Mouse (Mus musculus) limb, embryonic 14.5 days (tissue): ENCODE measurements around the gene Pyroxd1. TPM values are rescaled to one million over a fixed set of nuclear protein-coding genes. Genes with fewer than 3 reads are reported as not detected.

Source experiments
- ATAC-seq: fragments of 200-750 bp; cut with Nextera tagmentation; 2 replicates; pipeline ENCODE4 v1.8.0; 2017; ENCODE audit warnings: low read depth, moderate number of reproducible peaks, moderate TSS enrichment; ENCODE audit not compliant: low FRiP score
- DNase-seq: peaks from one replicate; pipeline ENCODE4 v3.0.0-alpha.2; 2015; ENCODE audit warnings: low spot score
- H3K27ac ChIP-seq: fragments of 300-500 bp; sonication (generic); replicated peaks from 2 replicates; pipeline ENCODE4 v1.5.1; 2014; ENCODE audit warnings: low read depth, mild to moderate bottlenecking, low read length, moderate library complexity, mixed read lengths
- H3K27me3 ChIP-seq: fragments of 300-500 bp; sonication (generic); 2 replicates; pipeline ENCODE4 v1.6.1; 2014; ENCODE audit warnings: low read length, mixed read lengths; ENCODE audit not compliant: control insufficient read depth, insufficient read depth
- H3K36me3 ChIP-seq: fragments of 300-500 bp; sonication (generic); 2 replicates; pipeline ENCODE4 v1.6.1; 2014; ENCODE audit warnings: mild to moderate bottlenecking, low read length, moderate library complexity, mixed read lengths; ENCODE audit not compliant: control insufficient read depth, insufficient read depth
- H3K4me1 ChIP-seq: fragments of 300-500 bp; sonication (generic); 2 replicates; pipeline ENCODE4 v1.6.1; 2014; ENCODE audit warnings: antibody characterized with exemption, low read length, mixed read lengths; ENCODE audit not compliant: control insufficient read depth, insufficient read depth
- H3K4me2 ChIP-seq: fragments of 300-500 bp; sonication (generic); replicated peaks from 2 replicates; pipeline ENCODE4 v1.6.1; 2014; ENCODE audit warnings: low read depth, mild to moderate bottlenecking, low read length, moderate library complexity; ENCODE audit not compliant: severe bottlenecking
- H3K4me3 ChIP-seq: fragments of 300-500 bp; sonication (generic); replicated peaks from 2 replicates; pipeline ENCODE4 v1.5.1; 2014; ENCODE audit warnings: low read length
- H3K9ac ChIP-seq: fragments of 300-500 bp; sonication (generic); 2 replicates; pipeline ENCODE4 v1.6.1; 2014; ENCODE audit warnings: mild to moderate bottlenecking, low read depth, low read length, moderate library complexity; ENCODE audit not compliant: severe bottlenecking
- H3K9me3 ChIP-seq: fragments of 300-500 bp; sonication (generic); 2 replicates; pipeline ENCODE4 v1.6.1; 2016; ENCODE audit warnings: low read length; ENCODE audit not compliant: control insufficient read depth
- POLR2A ChIP-seq: fragments of 200-500 bp; IDR thresholded peaks from 2 replicates; pipeline ENCODE4 v1.8.0; 2012; ENCODE audit warnings: inconsistent platforms, mild to moderate bottlenecking, moderate library complexity, borderline replicate concordance; ENCODE audit not compliant: insufficient read depth, insufficient read length; ENCODE audit errors: extremely low read depth
- WGBS: fragments of 180-500 bp; shearing (Covaris S2); extraction: QIAGEN DNeasy Blood & Tissue Kit; methylation state at CpG from one replicate; pipeline ENCODE4 v1.1.7; 2014; 5-methylcytosine and 5-hydroxymethylcytosine counted together
- polyA plus RNA-seq, 2 experiments: library from polyadenylated mRNA; depleted of rRNA in 1 of 2; stranded (reverse) in 1 of 2; unstranded in 1 of 2; fragments of >200 nt; fragmentation: Nextera tagmentation in 1 of 2; extraction: Ambion mirVana in 1 of 2; gene quantifications; 2 replicates each; pipeline versions ENCODE4 v1.2.1 to v1.2.3; 2012 to 2014

Pyroxd1 gene
- polyA plus RNA-seq (2012; rRNA removed): 8.0 and 9.7 TPM in 2 replicates
- polyA plus RNA-seq (2014; fragmentation: Nextera tagmentation; extraction: Ambion mirVana): 15.1 and 15.7 TPM in 2 replicates

DNA sequence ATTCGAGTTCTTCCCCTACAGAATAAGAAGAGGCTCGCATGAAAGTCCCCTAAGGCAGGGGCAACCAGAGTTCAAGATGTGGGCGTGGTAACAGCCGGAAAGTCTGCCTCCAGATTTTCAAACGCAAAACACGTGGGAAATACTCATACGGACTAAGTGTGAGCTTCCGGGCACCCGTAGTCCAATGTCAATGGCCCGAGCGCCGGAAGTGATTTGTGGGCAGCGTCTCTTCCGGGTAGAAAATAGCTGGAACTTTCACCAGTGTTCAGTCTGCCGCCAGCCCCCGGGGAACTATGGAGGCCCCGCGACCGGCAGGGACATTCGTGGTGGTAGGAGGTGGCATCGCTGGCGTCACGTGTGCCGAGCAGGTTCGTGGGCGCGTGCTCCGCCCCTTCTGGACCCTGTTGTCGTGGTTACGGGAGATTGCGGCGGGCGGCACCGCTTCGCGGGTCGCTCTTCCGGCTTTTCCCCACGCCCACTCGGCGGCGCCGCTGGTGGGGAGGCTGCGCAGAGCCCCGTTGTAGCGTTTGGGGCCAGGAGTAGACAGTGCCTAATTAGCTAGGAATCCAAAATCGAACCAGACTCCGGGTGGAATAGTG, at the start of gene Pyroxd1:
Gene Pyroxd1, plus strand, starts transcription at position 215 of the 599 bp plus-strand sequence.
- 0 out of 2 replicates have a peak, but pooled peaks cover 7% of the 10 kb centered on the region for H3K4me1 ChIP-seq
- H3K9ac ChIP-seq: peak within 1 kb of the TSS; percentile 58
- H3K9me3 ChIP-seq: no peaks in the 10 kb centered on the region
- under 1% methylated on average over 48 of the region's 48 CpGs for WGBS
- H3K4me3 ChIP-seq: peak within 1 kb of the TSS; percentile 67
- peak; percentile 94 for ATAC-seq
- H3K36me3 ChIP-seq: peaks cover 13% of the 10 kb centered on the region; the same call in 1 of the 2 replicates
- peak within 1 kb of the TSS; percentile 55; the same call in 1 of the 2 replicates for H3K27ac ChIP-seq
- 0 out of 2 replicates have a peak, but pooled peaks have one; percentile 27 for TF ChIP-seq POLR2A
- DNase-seq: peak; percentile 96
- no peaks in the 10 kb centered on the region for H3K27me3 ChIP-seq
- H3K4me2 ChIP-seq: peak within 1 kb of the TSS; percentile 42

DNA sequence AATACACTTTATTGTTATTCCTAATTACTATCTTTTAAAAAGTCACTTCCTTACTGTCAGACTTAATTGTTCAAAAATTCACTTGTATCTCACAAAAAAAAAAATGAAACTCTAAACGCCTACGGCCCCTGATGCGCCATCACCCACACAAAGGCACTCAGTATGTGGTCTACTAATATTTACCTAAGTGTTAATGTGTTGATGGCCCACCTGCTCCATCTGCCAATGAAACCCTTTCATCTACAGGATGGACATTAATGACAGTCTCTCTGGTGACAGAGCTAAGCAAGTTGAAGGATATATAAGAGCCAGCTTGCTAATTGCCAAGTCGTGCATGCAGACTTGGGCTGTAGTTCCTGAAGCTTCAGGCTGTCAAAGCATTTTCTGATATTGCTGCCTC, 47.4 kb upstream of the Pyroxd1 start, which contains the start of gene Iapp:
Gene Iapp, plus strand, starts transcription at position 326 of the 400 bp plus-strand sequence.
- Histone ChIP-seq H3K27ac (no peak within 1 kb of the TSS), H3K4me1 (no peaks in the 10 kb centered on the region), H3K9ac (no peak within 1 kb of the TSS), H3K4me3 (no peak within 1 kb of the TSS), H3K27me3 (no peaks in the 10 kb centered on the region), H3K9me3 (no peaks in the 10 kb centered on the region), H3K4me2 (no peak within 1 kb of the TSS), H3K36me3 (no peaks in the 10 kb centered on the region)
- no peak for TF ChIP-seq POLR2A
- WGBS: 56% methylated on average over 4 of the region's 4 CpGs
- ATAC-seq (no peak), DNase-seq (no peak)

DNA sequence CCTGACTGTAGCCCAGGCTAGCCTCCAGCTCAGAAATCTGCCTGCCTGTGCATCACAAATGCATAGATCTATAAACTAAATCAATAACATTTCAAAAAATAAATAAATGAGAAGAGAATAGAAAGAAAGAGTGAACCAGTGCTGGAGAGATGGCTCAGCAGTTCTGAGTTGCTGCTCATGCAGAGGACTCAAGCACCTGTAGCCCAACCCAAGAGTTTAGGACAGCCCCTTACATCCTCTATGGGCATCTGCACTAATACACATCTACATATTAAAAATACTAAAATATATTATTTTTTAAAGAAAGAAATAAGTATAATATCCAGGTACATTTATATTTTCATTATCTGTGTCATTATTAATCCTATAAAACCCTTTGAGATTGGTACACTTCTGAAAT, 40.4 kb upstream of the Pyroxd1 start:
- no peak overlapping the region for H3K4me3 ChIP-seq
- H3K4me1 ChIP-seq: no peaks in the 10 kb centered on the region
- DNase-seq (no peak), ATAC-seq (no peak)
- H3K9me3 ChIP-seq: peaks cover 7% of the 10 kb centered on the region
- no peak overlapping the region for H3K4me2 ChIP-seq
- no peaks in the 10 kb centered on the region for H3K27me3 ChIP-seq
- no peaks in the 10 kb centered on the region for H3K36me3 ChIP-seq
- no peak overlapping the region for H3K27ac ChIP-seq
- H3K9ac ChIP-seq: no peak overlapping the region
- TF ChIP-seq POLR2A: no peak

DNA sequence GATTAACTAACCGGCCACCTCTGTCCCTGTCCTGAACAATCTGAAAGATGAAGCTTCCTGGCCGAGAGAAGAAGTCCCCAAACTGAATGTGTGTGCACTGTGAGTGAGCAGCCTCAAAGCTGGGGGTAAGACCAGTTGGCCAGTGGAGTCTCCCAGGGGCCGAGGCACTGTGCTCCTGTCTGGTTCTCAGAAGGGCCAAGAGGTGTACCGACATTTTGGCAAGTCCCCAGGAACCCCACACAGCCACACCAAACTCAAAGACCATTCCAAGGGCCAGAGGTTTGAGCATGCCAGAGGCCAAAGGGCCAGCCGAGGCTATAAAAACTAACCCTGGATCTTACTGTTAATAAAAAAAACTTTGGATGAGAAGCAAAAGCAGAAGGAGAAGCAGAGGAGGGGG, 31.2 kb upstream of the Pyroxd1 start:
- Histone ChIP-seq H3K36me3 (no peaks in the 10 kb centered on the region), H3K27ac (no peak overlapping the region), H3K4me1 (no peaks in the 10 kb centered on the region), H3K4me2 (no peak overlapping the region), H3K27me3 (no peaks in the 10 kb centered on the region), H3K4me3 (no peak overlapping the region), H3K9ac (no peak overlapping the region), H3K9me3 (peaks cover 4% of the 10 kb centered on the region)
- ATAC-seq: no peak
- 84% methylated on average over 5 of the region's 5 CpGs for WGBS
- no peak for DNase-seq
- TF ChIP-seq POLR2A: no peak

DNA sequence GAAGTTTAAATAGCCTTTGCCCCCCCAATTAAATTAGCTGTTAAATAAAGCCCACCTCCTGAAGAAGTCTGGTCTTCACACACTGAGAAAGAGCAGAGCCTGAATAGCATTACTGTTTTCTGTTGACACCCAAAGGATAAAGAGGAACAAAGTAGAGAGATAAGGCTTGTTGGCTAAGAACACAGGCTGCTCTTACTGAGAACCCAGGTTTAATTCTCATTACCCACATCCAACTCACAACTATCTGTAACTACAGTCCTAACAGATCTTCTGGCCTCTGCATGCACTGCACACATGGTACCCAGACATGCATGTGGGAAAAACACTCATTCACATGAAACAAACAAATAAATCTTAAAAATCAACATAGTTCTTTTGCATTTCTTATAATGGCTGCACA, 28.3 kb upstream of the Pyroxd1 start:
- no peak for ATAC-seq
- H3K27ac ChIP-seq: no peak overlapping the region

DNA sequence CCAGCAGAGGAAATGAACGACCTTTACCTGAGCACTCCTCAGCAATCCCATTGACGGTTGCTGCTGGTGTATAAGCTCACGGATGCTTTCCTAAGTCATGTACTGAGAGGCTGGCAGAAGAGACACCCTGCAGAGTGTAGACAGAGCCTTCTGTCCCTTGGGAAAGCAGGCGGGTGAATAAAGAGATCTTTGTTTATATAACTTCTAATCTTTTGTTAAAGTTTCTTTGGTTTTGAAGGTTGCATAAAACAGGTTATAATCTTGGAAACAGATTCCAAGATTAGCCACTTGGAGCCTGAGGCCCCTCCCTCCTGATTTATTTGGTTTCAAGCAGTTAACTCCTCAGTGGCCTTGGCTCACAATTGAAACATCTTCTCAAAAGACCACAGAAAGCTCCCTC, 22.6 kb upstream of the Pyroxd1 start, which contains the start of gene Slco1a5:
Gene Slco1a5, minus strand, starts transcription at position 101 of the 400 bp plus-strand sequence.
- no peak within 1 kb of the TSS for H3K27ac ChIP-seq
- no peak within 1 kb of the TSS for H3K4me3 ChIP-seq
- H3K4me2 ChIP-seq: no peak within 1 kb of the TSS
- no peaks in the 10 kb centered on the region for H3K27me3 ChIP-seq
- H3K9me3 ChIP-seq: no peaks in the 10 kb centered on the region
- no peak for ATAC-seq
- WGBS: 32% methylated on average over 4 of the region's 4 CpGs
- DNase-seq: no peak
- no peak within 1 kb of the TSS for H3K9ac ChIP-seq
- H3K4me1 ChIP-seq: no peaks in the 10 kb centered on the region
- TF ChIP-seq POLR2A: no peak
- no peaks in the 10 kb centered on the region for H3K36me3 ChIP-seq

More for the DNA sequence above, 28.3 kb upstream of the Pyroxd1 start:
- no peak overlapping the region for H3K4me3 ChIP-seq
- no peaks in the 10 kb centered on the region for H3K9me3 ChIP-seq
- no peaks in the 10 kb centered on the region for H3K4me1 ChIP-seq
- no peak overlapping the region for H3K9ac ChIP-seq
- H3K27me3 ChIP-seq: no peaks in the 10 kb centered on the region
- DNase-seq: no peak
- no peak overlapping the region for H3K4me2 ChIP-seq
- TF ChIP-seq POLR2A: no peak
- no peaks in the 10 kb centered on the region for H3K36me3 ChIP-seq
